22 mouse cellular contexts compared by ENCODE assay signal in genomic region chr4:40205231-40205903, GRCm38 (mm10). TPM values are rescaled to one million over a fixed set of nuclear protein-coding genes. Genes with fewer than 3 reads are reported as not detected.
DNase-seq lines count a peak whose midpoint lies in the region; ATAC-seq and TF ChIP-seq lines count a peak whose summit lies in the region.
"Had no signal": no experiment of that assay in that cellular context is flagged by ENCODE, and none has a peak within 500 bp of the region (broad histone marks: within the 10 kb centered on the region; RNA-seq: fewer than 3 reads in every experiment).

No protein-coding gene starts in this region.

- H3K36me3 ChIP-seq in E14TG2a.4 (ENCODE audit: insufficient read depth, low read length), result peaks cover 77% of the 10 kb centered on the region
- H3K36me3 ChIP-seq in hindbrain, embryonic 10.5 days, result peaks cover 15% of the 10 kb centered on the region
- H3K36me3 ChIP-seq in heart, embryonic 12.5 days, result peaks cover 44% of the 10 kb centered on the region

- H3K27ac ChIP-seq in hindbrain, embryonic 10.5 days, result no peak overlapping the region
- H3K27ac ChIP-seq in heart, embryonic 12.5 days (ENCODE audit: poor library complexity, severe bottlenecking), result no peak overlapping the region
- H3K27ac ChIP-seq: heart, embryonic 10.5 days; hindbrain, embryonic 12.5 days; layer of hippocampus, adult 2 months; limb, embryonic 15.5 days; lung, embryonic 15.5 days; midbrain, embryonic 10.5 days had no signal

- DNase-seq in 416B (ENCODE audit: low read depth), result peak; percentile 6
- DNase-seq in fat pad, adult 2 months (ENCODE audit: extremely low read depth, low read depth, low spot score), result peak; percentile 82
- DNase-seq in lung, postnatal 36 days, result peak; percentile 68
- DNase-seq in hindbrain, embryonic 10.5 days (ENCODE audit: low spot score), result no peak
- no peak for DNase-seq in layer of hippocampus, adult 8-10 months (ENCODE audit: low spot score in 2 of 2)
- DNase-seq: cerebellum, adult 2 months; gastrocnemius, postnatal 36 days; heart, postnatal 10 days; kidney, adult 2 months; kidney, postnatal 10 days; retina, postnatal 1 day had no signal

- H3K27me3 ChIP-seq in E14TG2a.4 (ENCODE audit: insufficient read depth, low read length), result no peaks in the 10 kb centered on the region
- no peaks in the 10 kb centered on the region for H3K27me3 ChIP-seq in hindbrain, embryonic 10.5 days (ENCODE audit: insufficient read depth, poor library complexity, severe bottlenecking)
- H3K27me3 ChIP-seq in heart, embryonic 12.5 days (replicated peaks), result no peaks in the 10 kb centered on the region
- H3K27me3 ChIP-seq: hindbrain, embryonic 12.5 days; limb, embryonic 15.5 days; lung, embryonic 15.5 days; Patski had no signal

- peak overlapping the region; percentile 43 for H3K4me3 ChIP-seq in E14TG2a.4 (replicated peaks; ENCODE audit: low read length)
- no peak overlapping the region for H3K4me3 ChIP-seq in hindbrain, embryonic 10.5 days
- no peak overlapping the region for H3K4me3 ChIP-seq in heart, embryonic 12.5 days
- H3K4me3 ChIP-seq: heart, embryonic 10.5 days; hindbrain, embryonic 12.5 days; layer of hippocampus, adult 2 months; limb, embryonic 15.5 days; lung, embryonic 15.5 days; midbrain, embryonic 10.5 days had no signal

- TF ChIP-seq CTCF in E14TG2a.4 (conservative IDR thresholded peaks at IDR 0.05; ENCODE audit: low read length), result no peak

- no peaks in the 10 kb centered on the region for H3K9me3 ChIP-seq in E14TG2a.4 (ENCODE audit: low read length)
- H3K9me3 ChIP-seq in hindbrain, embryonic 10.5 days, result no peaks in the 10 kb centered on the region
- H3K9me3 ChIP-seq in heart, embryonic 12.5 days (replicated peaks), result no peaks in the 10 kb centered on the region
- H3K9me3 ChIP-seq: heart, embryonic 10.5 days; hindbrain, embryonic 12.5 days; limb, embryonic 15.5 days; lung, embryonic 15.5 days; midbrain, embryonic 10.5 days had no signal

- 93% methylated on average over 22 of the region's 22 CpGs for WGBS in hindbrain, embryonic 10.5 days
- 87% methylated on average over 22 of the region's 22 CpGs for WGBS in heart, embryonic 12.5 days

- no peak overlapping the region for H3K9ac ChIP-seq in heart, embryonic 12.5 days
- H3K9ac ChIP-seq: hindbrain, embryonic 12.5 days; limb, embryonic 15.5 days; lung, embryonic 15.5 days had no signal

- ATAC-seq in heart, embryonic 12.5 days (ENCODE audit: insufficient number of reproducible peaks, low FRiP score), result no peak
- ATAC-seq: forebrain, embryonic 14.5 days; inflammation-experienced regulatory T-cells, adult 6 months; Patski had no signal

- H3K4me1 ChIP-seq in E14TG2a.4 (replicated peaks; ENCODE audit: low read depth, low read length), result peaks cover 29% of the 10 kb centered on the region
- no peaks in the 10 kb centered on the region for H3K4me1 ChIP-seq in hindbrain, embryonic 10.5 days (replicated peaks)
- H3K4me1 ChIP-seq in heart, embryonic 12.5 days (replicated peaks), result 0 out of 2 replicates have a peak, but pooled peaks cover 3% of the 10 kb centered on the region
- H3K4me1 ChIP-seq: heart, embryonic 10.5 days; hindbrain, embryonic 12.5 days; limb, embryonic 15.5 days; lung, embryonic 15.5 days; midbrain, embryonic 10.5 days had no signal

- no peak overlapping the region for H3K4me2 ChIP-seq in heart, embryonic 12.5 days
- H3K4me2 ChIP-seq: hindbrain, embryonic 12.5 days; limb, embryonic 15.5 days; lung, embryonic 15.5 days had no signal

RNA-seq across cellular contexts. Expression of gene Ddx58, which starts 34.3 kb away (rescaled TPM):
- 2.1 and 4.2 TPM in 2 replicates for polyA plus RNA-seq in hindbrain, embryonic 10.5 days (2016; fragmentation: Nextera tagmentation; extraction: Ambion mirVana)
- 8.1 and 8.7 TPM in 2 replicates for polyA plus RNA-seq in heart, embryonic 12.5 days (2016; fragmentation: Nextera tagmentation; extraction: Ambion mirVana)
- total RNA-seq in layer of hippocampus, adult 8-10 months (2022), result 1 to 10 TPM; 3.7 to 8.2 (median 6.8) TPM

Comparison
In these comparisons a context has a peak if more than half of its experiments do, and no peak if none do; other contexts are left out.
1. DNase-seq: peak in 416B (single experiment), fat pad, adult 2 months (single experiment) and lung, postnatal 36 days (single experiment); none in hindbrain, embryonic 10.5 days (single experiment) and layer of hippocampus, adult 8-10 months (0 of 2).